ENCODE assay signal across 11 mouse cellular contexts in the genomic region with DNA sequence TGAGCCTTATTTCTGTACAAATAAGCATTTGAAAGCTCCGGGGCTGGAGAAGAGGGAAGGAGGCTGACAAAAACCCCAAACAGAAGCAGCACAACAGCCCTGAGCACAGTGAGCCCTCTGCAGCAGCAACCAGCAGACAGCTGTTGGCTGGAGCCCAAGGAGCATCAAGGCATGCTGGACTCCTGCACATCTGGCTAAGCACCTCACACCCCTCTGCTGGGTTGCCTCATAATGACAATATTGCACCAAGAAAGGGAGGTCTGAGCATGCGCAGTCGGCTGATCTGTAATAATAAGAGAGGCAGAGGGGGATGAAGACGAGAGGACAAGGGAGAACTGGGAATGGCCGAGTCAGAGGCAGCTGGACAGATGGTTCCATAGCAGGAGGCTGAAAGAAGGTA. TPM values are rescaled to one million over a fixed set of nuclear protein-coding genes. Genes with fewer than 3 reads are reported as not detected.
DNase-seq lines count a peak whose midpoint lies in the region; ATAC-seq and TF ChIP-seq lines count a peak whose summit lies in the region.
"Had no signal": no experiment of that assay in that cellular context is flagged by ENCODE, and none has a peak within 500 bp of the region (broad histone marks: within the 10 kb centered on the region; RNA-seq: fewer than 3 reads in every experiment).

No protein-coding gene starts in this region.

- H3K27me3 ChIP-seq in midbrain, embryonic 11.5 days (ENCODE audit: control insufficient read depth, insufficient read depth, low read length), result peaks cover 7% of the 10 kb centered on the region
- H3K27me3 ChIP-seq in midbrain, embryonic 10.5 days (ENCODE audit: low read depth, poor library complexity, severe bottlenecking), result peaks cover 95% of the 10 kb centered on the region
- no peaks in the 10 kb centered on the region for H3K27me3 ChIP-seq in CH12.LX (replicated peaks)
- no peaks in the 10 kb centered on the region for H3K27me3 ChIP-seq in liver, embryonic 14.5 days (ENCODE audit: control insufficient read depth, insufficient read depth, low read length)

- H3K27ac ChIP-seq in midbrain, embryonic 11.5 days (ENCODE audit: low read depth, low read length), result no peak overlapping the region
- H3K27ac ChIP-seq in midbrain, embryonic 10.5 days (replicated peaks), result no peak overlapping the region; the same call in 1 of the 2 replicates
- no peak overlapping the region for H3K27ac ChIP-seq in CH12.LX (ENCODE audit: insufficient read depth, low read depth)
- no peak overlapping the region; the same call in 1 of the 2 replicates for H3K27ac ChIP-seq in liver, embryonic 14.5 days
- H3K27ac ChIP-seq: forebrain, embryonic 10.5 days had no signal

- in situ Hi-C loops in CH12.LX (cut with MboI; ENCODE audit: low pct_ligation_motif_present, low pct_unique_long_range_greater_than_20kb, low sequenced_read_pairs), result no loop called here

- ATAC-seq in midbrain, embryonic 11.5 days (ENCODE audit: low FRiP score), result no peak
- no peak for ATAC-seq in liver, embryonic 14.5 days (ENCODE audit: insufficient read depth)

- H3K4me3 ChIP-seq in midbrain, embryonic 11.5 days (ENCODE audit: low read depth, low read length), result no peak overlapping the region
- no peak overlapping the region for H3K4me3 ChIP-seq in midbrain, embryonic 10.5 days
- H3K4me3 ChIP-seq in CH12.LX (replicated peaks in 1 of 3; ENCODE audit: low read depth in 2 of 3, low read length in 2 of 3, poor library complexity in 1 of 3), result peak overlapping the region in 1 of 3 experiments; percentile 45
- no peak overlapping the region for H3K4me3 ChIP-seq in liver, embryonic 14.5 days (ENCODE audit: insufficient read depth in 1 of 2, low read depth in 2 of 2, low read length in 2 of 2)
- H3K4me3 ChIP-seq: forebrain, embryonic 10.5 days had no signal

- intact Hi-C loops in gastrocnemius, postnatal 36 days (cut with DNase I), result no loop called here

- no peaks in the 10 kb centered on the region for H3K9me3 ChIP-seq in midbrain, embryonic 11.5 days (ENCODE audit: control insufficient read depth, low read length)
- no peaks in the 10 kb centered on the region for H3K9me3 ChIP-seq in midbrain, embryonic 10.5 days (replicated peaks)
- no peaks in the 10 kb centered on the region for H3K9me3 ChIP-seq in CH12.LX (replicated peaks; ENCODE audit: low read length)
- no peaks in the 10 kb centered on the region for H3K9me3 ChIP-seq in liver, embryonic 14.5 days (ENCODE audit: control insufficient read depth, low read length)
- H3K9me3 ChIP-seq: forebrain, embryonic 10.5 days had no signal

- peaks cover 23% of the 10 kb centered on the region for H3K4me1 ChIP-seq in midbrain, embryonic 11.5 days (ENCODE audit: control insufficient read depth, insufficient read depth, low read length)
- H3K4me1 ChIP-seq in midbrain, embryonic 10.5 days, result peaks cover 89% of the 10 kb centered on the region
- peaks cover 19 to 68% of the 10 kb centered on the region in 2 experiments for H3K4me1 ChIP-seq in CH12.LX (ENCODE audit: control insufficient read depth in 1 of 2, insufficient read depth in 2 of 2)
- H3K4me1 ChIP-seq in liver, embryonic 14.5 days (replicated peaks; ENCODE audit: control insufficient read depth in 2 of 2, insufficient read depth in 2 of 2, low read length in 1 of 2), result peaks cover 87 to 96% of the 10 kb centered on the region in 2 experiments

- no peak overlapping the region for H3K9ac ChIP-seq in midbrain, embryonic 11.5 days (ENCODE audit: low read length)
- H3K9ac ChIP-seq in CH12.LX (ENCODE audit: insufficient read depth, low read depth), result no peak overlapping the region
- no peak overlapping the region for H3K9ac ChIP-seq in liver, embryonic 14.5 days (replicated peaks)

- DNase-seq in gastrocnemius, postnatal 10 days, result peak; percentile 36
- DNase-seq in gastrocnemius, postnatal 36 days, result no peak
- DNase-seq in midbrain, embryonic 11.5 days (ENCODE audit: low spot score, missing footprints), result peak; percentile 35
- DNase-seq in midbrain, embryonic 10.5 days (ENCODE audit: low spot score), result no peak
- peak; percentile 93 for DNase-seq in CH12.LX (ENCODE audit: extremely low read depth)
- no peak for DNase-seq in liver, embryonic 14.5 days (ENCODE audit: low read depth in 3 of 3, low spot score in 3 of 3)
- DNase-seq in heart, postnatal 4 days, result no peak
- DNase-seq in cerebellum, postnatal 10 days, result no peak
- DNase-seq: cerebellum, adult 18-20 months; lung, postnatal 14 days had no signal

- no peaks in the 10 kb centered on the region for H3K36me3 ChIP-seq in midbrain, embryonic 11.5 days (ENCODE audit: control insufficient read depth, insufficient read depth, low read length)
- peaks cover 35% of the 10 kb centered on the region for H3K36me3 ChIP-seq in midbrain, embryonic 10.5 days
- no peaks in the 10 kb centered on the region for H3K36me3 ChIP-seq in CH12.LX (replicated peaks in 1 of 2; ENCODE audit: control insufficient read depth in 1 of 2, insufficient read depth in 1 of 2, low read length in 1 of 2)
- no peaks in the 10 kb centered on the region for H3K36me3 ChIP-seq in liver, embryonic 14.5 days (replicated peaks; ENCODE audit: control insufficient read depth, insufficient read depth, low read depth)
- H3K36me3 ChIP-seq: forebrain, embryonic 10.5 days had no signal

- TF ChIP-seq POLR2A in CH12.LX (IDR thresholded peaks at IDR 0.05; ENCODE audit: low read depth, low read length), result no peak

- TF ChIP-seq EP300 in CH12.LX (IDR thresholded peaks at IDR 0.05; ENCODE audit: low read length), result no peak
- no peak for TF ChIP-seq EP300 in liver, embryonic 14.5 days (IDR thresholded peaks at IDR 0.05; ENCODE audit: low read depth)

- dilution Hi-C loops in CH12.LX (cut with MboI; ENCODE audit: extremely low pct_ligation_motif_present, extremely low pct_unique_long_range_greater_than_20kb, low sequenced_read_pairs), result no loop called here

- peak; percentile 35 for TF ChIP-seq RAD21 in CH12.LX (IDR thresholded peaks at IDR 0.05; ENCODE audit: low read depth, low read length)

- TF ChIP-seq CTCF in CH12.LX (conservative IDR thresholded peaks at IDR 0.05 in 1 of 2, IDR thresholded peaks at IDR 0.05 in 1 of 2; ENCODE audit: low read depth in 2 of 2, low read length in 2 of 2), result peak in 1 of 2 experiments; percentile 28; a peak in 1 of 4 replicates
- TF ChIP-seq CTCF in liver, embryonic 14.5 days (IDR thresholded peaks at IDR 0.05; ENCODE audit: low read depth), result peak; percentile 34; the same call in 1 of the 2 replicates

- H3K79me2 ChIP-seq in CH12.LX (replicated peaks; ENCODE audit: control insufficient read depth, extremely low read depth, insufficient read depth, poor library complexity, severe bottlenecking), result no peaks in the 10 kb centered on the region

- 59% methylated on average over 5 of the region's 5 CpGs for WGBS in midbrain, embryonic 11.5 days
- 67% methylated on average over 5 of the region's 5 CpGs for WGBS in midbrain, embryonic 10.5 days
- 19% methylated on average over 5 of the region's 5 CpGs for WGBS in liver, embryonic 14.5 days (ENCODE audit: insufficient replicate concordance)

- no peak overlapping the region for H3K4me2 ChIP-seq in midbrain, embryonic 11.5 days
- peak overlapping the region; percentile 69 for H3K4me2 ChIP-seq in CH12.LX (ENCODE audit: insufficient read depth, low read depth, poor library complexity, severe bottlenecking)
- H3K4me2 ChIP-seq in liver, embryonic 14.5 days (ENCODE audit: low read depth), result peak overlapping the region; percentile 63

TF ChIP-seq in CH12.LX, 34 proteins besides CTCF, POLR2A, EP300 and RAD21 (continues in another document):
- TF ChIP-seq MEF2A (IDR thresholded peaks at IDR 0.05; ENCODE audit: borderline replicate concordance, low read depth, low read length) (no peak), HCFC1 (IDR thresholded peaks at IDR 0.05; ENCODE audit: low read depth, low read length) (no peak), TBP (conservative IDR thresholded peaks at IDR 0.05; ENCODE audit: low read depth, low read length) (0 out of 2 replicates have a peak, but pooled peaks have one; percentile 26), MYC (IDR thresholded peaks at IDR 0.05; ENCODE audit: low read depth, low read length) (no peak), JUN (IDR thresholded peaks at IDR 0.05; ENCODE audit: insufficient read depth, low read depth, low read length) (no peak), ELF1 (IDR thresholded peaks at IDR 0.05; ENCODE audit: low read depth, low read length) (no peak), POLR2AphosphoS2 (IDR thresholded peaks at IDR 0.05; ENCODE audit: low read depth, low read length) (no peak), CHD2 (IDR thresholded peaks at IDR 0.05; ENCODE audit: low read length) (no peak), NRF1 (IDR thresholded peaks at IDR 0.05; ENCODE audit: low read depth, low read length) (peak; percentile 78), UBTF (IDR thresholded peaks at IDR 0.05; ENCODE audit: low read depth, low read length) (no peak), ZMIZ1 (IDR thresholded peaks at IDR 0.05; ENCODE audit: low read depth, low read length) (no peak), MXI1 (IDR thresholded peaks at IDR 0.05; ENCODE audit: low read depth, low read length) (0 out of 2 replicates have a peak, but pooled peaks have one; percentile 30), SMC3 (IDR thresholded peaks at IDR 0.05; ENCODE audit: low read depth, low read length) (peak; percentile 27), MAZ (IDR thresholded peaks at IDR 0.05; ENCODE audit: low read depth, low read length) (no peak), TCF12 (IDR thresholded peaks at IDR 0.05; ENCODE audit: low read depth, low read length) (peak; percentile 14; the same call in 1 of the 2 replicates), USF1 (IDR thresholded peaks at IDR 0.05; ENCODE audit: low read depth, low read length) (no peak), ETS1 (conservative IDR thresholded peaks at IDR 0.05; ENCODE audit: low read depth, low read length) (no peak), ZKSCAN1 (IDR thresholded peaks at IDR 0.05; ENCODE audit: borderline replicate concordance, low read depth, low read length) (no peak), GABPA (IDR thresholded peaks at IDR 0.05; ENCODE audit: insufficient replicate concordance, low read depth, low read length) (no peak), ZC3H11A (IDR thresholded peaks at IDR 0.05; ENCODE audit: low read depth, low read length) (no peak), KAT2A (IDR thresholded peaks at IDR 0.05; ENCODE audit: insufficient replicate concordance, low read length) (no peak)

RNA-seq across cellular contexts. Expression of a gene that starts 19.5 kb away (rescaled TPM):
- total RNA-seq in gastrocnemius, postnatal 10 days (2021), result 10 to 100 TPM; 48.0 to 54.5 TPM
- total RNA-seq in gastrocnemius, postnatal 36 days (2021), result 10 to 100 TPM; 43.5 to 46.1 TPM
- 54.6 and 63.3 TPM in 2 replicates for polyA plus RNA-seq in midbrain, embryonic 11.5 days (2014; fragmentation: Nextera tagmentation; extraction: Ambion mirVana)
- 102 and 111 TPM in 2 replicates for polyA plus RNA-seq in midbrain, embryonic 10.5 days (2016; fragmentation: Nextera tagmentation; extraction: Ambion mirVana)
- 78.7 and 86.8 TPM in 2 replicates for total RNA-seq in CH12.LX (2012; rRNA removed)
- total RNA-seq in CH12.LX (2014; rRNA removed), result 64.4 and 67.2 TPM in 2 replicates
- polyA plus RNA-seq in CH12.LX (2012; ENCODE audit: insufficient read length, low read depth), result 117 and 122 TPM in 2 replicates
- polyA plus RNA-seq in liver, embryonic 14.5 days (2012; rRNA removed), result 29.0 and 29.1 TPM in 2 replicates
- 17.9 and 23.2 TPM in 2 replicates for polyA plus RNA-seq in liver, embryonic 14.5 days (2014; fragmentation: Nextera tagmentation; extraction: Ambion mirVana)
- total RNA-seq in heart, postnatal 4 days (2021), result 10 to 100 TPM; 45.8 to 46.7 TPM

Comparison
In these comparisons a context has a peak if more than half of its experiments do, and no peak if none do; other contexts are left out.
1. DNase-seq: peak in gastrocnemius, postnatal 10 days (single experiment), midbrain, embryonic 11.5 days (single experiment) and CH12.LX (single experiment); none in gastrocnemius, postnatal 36 days (0 of 2), midbrain, embryonic 10.5 days (single experiment), liver, embryonic 14.5 days (0 of 3), heart, postnatal 4 days (single experiment) and cerebellum, postnatal 10 days (0 of 2).